Mouse (Mus musculus) cerebellum, postnatal 14 days (tissue): Measurements from ENCODE around the gene Pnlip.
A peak's percentile ranks its signal among the peaks of the same experiment; 100 is the strongest.

ENCODE experiments used
- DNase-seq, 2 experiments: peaks; one replicate each; pipeline ENCODE4 v3.0.0; 2021; ENCODE audit warnings: mixed read lengths in 2 of 2

Pnlip gene

DNA sequence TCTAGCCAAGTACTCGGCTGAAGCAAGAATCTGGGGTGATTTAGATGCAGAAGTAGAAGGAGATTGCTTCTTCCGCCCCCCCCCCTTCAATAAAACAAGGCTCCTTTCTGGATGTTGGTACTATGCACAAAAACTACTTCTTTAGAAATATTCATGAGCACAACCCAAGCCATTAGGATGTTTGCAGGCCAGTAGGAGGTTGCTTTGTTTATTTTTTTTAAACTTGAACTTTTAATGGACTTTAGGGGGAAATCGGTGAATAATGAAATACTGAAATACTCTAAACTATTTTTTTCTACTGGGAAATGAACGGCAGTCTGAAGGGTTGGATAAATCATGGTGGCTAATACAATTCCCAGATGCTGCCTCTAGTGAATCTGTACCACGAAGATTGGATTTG, at the start of gene Pnlip:
Gene Pnlip (plus strand): TSS at position 301 of the 400 bp plus-strand sequence.
- no peak for DNase-seq

DNA sequence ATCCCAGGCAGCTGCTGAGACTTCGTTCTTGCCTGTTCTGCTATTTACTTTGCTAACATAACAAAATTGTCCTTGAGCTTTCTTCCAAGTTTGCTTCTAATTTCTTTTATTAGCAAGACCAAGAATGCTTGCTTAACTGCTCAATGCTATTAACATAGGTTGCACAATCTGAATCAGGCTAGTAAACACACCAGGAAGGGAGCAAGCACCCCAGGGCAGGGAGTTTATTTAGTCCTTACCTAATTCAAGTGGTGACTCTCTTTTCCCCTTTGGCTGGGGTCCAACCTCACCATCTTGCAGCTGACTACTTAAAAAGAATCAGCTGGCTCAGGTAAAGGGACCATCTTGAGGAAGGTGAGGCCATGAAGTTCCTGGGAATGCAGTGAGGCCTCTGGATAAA, 42.6 kb upstream of the Pnlip start:
- DNase-seq: no peak

DNA sequence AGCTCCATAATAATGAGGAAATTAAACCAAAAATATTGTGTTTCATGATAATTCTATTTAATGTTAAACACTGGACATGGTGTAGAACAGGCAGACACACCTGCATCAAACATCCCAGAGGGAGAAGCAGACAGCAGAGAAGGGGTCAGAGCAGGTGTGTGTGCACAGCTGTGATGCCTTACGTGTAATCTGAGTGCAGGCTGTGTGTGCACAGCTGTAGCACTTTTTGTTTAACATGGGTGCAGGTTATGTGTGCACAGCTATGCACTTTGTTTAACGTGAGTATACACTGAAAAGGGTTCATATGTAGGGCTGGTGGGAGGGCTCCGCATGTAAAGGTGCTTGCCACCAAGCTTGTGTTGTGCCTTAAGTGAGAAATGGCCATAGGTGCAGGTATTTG, 39.6 kb upstream of the Pnlip start:
- no peak for DNase-seq

DNA sequence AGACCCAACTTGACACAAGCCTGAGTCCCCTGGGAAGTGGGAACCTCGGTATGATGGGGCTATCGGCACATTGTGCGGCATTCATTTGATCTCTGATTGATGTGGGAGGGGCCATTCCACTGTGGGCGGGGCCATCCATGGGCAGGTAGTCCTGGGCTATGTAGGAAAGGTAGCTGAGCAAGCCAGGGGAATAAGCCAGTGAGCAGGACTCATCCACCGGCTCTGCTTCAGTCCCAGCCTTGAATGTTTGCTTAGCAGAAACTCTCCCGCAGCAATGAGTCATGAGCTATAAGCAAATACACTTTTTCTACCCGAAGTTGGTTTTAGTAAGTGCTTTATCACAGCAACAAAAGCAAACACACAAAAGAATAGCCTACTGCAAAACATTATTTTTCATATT, 35.7 kb upstream of the Pnlip start:
- no peak for DNase-seq

DNA sequence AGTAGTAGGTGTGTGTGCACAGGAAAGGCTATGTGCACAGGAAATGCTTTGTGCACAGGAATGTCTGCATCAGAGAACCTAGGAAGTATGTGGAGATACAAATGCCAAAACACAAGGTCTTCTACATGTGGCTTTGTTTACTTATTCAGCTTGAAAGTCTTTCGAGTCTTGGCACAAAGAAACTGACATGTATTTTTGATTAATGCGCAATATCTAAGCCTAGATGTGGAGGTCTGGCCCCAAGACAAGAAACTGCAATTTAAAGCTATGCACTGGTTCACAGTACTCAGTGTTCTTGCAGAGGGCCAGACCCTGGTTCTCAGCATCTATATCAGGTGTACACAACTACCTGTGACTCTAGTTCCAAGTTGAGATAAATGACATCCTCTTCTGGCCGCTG, 31.6 kb upstream of the Pnlip start:
- no peak for DNase-seq

DNA sequence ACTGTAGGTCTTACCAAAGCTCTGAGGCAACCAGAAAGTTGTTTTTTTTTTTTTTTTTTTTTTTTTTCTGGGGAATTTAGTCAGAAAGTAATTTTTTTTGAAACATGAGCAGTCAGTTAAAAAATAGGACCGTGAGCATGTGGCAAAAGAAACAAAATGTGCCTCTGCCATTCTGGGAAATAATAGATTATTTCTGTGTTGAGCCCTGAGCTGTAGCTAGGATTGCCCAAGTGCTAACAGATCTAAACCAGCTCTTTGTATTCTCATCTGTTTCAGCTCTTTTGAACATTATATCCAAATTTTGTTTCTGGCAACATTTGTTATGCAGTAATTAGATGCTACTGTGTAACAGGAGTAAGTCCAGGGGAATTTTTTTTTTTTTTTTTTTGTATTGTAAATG, 30.7 kb upstream of the Pnlip start:
- DNase-seq: no peak

DNA sequence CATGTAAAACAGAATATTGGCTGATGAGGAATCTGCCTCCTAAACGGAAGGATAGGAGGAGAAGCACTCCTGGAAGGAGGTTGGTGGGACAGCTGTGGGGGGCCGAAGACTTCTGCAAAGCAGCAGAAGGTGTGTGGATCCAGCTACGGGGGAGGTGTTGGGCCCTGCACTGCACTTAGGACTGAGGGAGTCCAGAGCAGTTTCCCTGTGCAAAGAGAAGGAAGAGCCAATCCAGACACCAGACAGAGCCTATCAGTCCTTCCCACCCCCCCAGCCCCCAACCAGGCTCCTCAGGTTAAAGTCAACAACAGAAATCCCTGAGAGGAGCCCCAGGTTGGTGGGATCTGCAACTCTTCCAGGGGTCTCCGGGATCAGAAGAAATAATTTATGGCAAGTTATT, 27.5 kb upstream of the Pnlip start:
- no peak for DNase-seq

DNA sequence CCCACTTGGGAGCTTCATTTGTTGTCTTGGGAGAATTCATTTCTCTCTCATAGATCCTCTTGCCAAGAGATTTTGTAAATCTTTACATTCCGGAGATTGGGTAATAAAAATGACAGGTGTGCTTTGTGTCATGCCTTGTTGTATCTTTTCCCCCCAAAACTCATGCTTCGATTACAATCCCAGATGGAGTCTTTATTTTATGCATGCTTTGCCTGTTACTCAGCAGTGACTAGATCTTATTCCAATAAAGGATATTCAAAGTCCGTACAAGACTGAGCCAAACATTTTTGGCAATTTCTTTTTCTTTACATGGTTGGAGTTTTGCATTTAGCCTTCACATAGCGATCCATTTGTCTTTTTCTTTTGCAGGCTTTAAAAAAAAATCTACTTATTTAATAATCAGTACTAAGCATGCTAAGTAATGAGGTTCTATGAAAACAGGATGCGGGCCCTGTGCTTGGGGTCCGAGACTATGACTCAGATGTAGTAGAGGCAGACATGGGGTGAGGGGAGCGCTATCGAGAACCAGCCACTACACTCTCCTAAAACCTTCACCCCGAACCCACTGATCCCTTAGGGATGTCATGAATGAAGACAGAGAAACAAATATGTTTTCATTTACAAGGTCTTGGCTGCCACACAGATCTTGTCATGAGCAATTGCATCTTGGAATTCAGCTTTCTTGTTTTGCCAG, 26.9 kb upstream of the Pnlip start:
- DNase-seq: no peak

DNA sequence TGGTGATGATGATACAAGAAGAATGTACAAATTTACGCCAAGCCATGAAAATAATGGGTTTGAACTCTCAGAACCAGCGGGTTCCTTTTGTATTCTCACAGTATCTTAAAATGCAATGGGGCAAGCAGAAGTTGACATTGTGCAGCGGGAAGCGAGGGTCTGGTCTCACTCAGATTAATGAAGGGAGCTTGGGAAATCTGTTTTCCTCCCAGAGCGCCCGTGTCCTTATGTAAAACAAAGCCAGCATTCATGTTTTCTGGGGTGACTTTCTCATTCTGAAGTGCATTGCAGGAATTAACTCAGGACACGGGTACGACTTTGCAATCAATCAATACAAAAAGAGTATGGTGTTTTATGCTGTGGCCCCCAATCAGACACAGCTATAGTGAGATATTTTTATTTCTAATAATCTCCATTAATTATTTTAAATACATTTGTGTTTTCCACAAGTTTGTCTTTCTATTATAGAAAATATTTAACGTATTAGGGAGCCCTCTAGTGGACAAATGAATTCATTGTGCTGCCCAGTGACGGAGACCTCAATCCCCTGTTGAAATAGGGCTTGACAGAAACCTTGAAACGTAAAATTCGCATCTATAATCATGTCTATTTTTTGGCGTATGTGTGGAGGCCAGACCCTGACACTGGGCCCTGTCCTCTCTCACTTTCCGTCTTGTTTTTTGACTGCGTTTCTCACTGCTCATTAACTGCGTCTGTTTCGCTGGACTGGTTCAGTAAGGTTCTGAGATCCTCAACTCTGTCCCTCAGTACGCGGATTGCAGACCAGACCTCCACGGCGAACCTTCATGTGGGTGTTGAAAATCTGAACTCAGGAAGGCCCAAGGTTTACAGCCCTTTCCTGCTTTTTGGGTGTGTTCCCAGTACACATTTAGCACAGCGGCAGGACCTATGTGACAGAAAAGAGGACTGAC, 24.6 kb upstream of the Pnlip start:
- peak; percentile 20 to 52 for DNase-seq

DNA sequence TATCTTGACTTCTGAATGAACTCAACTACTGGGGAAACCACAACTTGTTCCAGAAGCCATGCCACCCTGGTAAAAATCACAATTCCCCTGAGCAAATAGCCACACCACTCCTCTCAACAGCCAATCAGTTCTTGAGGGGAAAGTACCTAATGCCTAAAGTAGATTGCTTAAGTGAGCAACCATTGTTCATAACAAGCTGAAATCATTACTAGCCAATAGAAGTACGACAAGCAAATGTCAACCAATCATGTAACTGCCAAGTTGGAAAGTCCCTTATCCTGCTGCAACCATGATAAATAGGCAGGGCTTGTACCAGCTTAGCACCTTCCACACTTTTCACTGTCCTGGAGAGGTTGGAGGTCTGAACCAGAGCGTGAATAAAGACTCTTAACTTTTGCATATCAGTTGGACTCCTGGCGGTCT, 22.9 kb upstream of the Pnlip start:
- DNase-seq: no peak

DNA sequence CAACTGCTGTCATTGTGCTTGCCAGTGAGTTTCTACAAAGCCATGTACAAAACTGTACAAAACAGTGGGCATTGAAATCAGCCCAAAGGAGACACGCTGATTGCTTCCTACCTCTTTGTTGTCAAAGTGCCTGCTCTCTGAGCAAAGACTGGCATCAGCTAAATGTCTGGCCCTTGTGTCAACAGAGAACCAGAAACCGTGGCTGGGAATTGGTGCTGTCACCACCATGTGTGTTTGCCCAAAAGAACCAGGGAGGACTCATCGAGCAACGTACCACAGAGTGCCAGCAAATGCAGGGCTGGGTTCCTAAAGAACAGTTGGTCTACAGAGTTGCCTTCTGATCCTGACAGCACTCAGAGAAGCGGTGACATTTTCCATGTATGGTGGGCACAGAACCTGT, 2.3 kb upstream of the Pnlip start:
- no peak for DNase-seq

DNA sequence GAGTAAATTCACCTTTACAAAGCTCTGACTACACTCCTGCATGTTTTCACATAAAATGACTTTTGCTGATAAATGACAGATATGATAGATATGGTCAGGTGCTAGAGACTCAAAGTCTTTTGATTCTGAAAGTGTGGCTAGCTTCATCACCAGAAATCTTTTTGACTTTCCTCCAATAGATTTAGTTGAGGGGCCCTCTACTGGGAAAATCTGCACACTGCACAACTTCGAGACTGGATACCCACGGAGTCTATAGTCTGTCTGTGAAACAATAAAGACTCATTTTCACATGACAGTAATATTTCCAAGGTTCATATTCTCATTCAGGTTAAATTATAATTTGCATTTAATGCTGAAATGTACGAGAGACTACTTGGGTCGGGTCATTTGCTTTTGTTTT, 9.8 kb downstream of the Pnlip start:
- DNase-seq: peak; percentile 12 to 16

DNA sequence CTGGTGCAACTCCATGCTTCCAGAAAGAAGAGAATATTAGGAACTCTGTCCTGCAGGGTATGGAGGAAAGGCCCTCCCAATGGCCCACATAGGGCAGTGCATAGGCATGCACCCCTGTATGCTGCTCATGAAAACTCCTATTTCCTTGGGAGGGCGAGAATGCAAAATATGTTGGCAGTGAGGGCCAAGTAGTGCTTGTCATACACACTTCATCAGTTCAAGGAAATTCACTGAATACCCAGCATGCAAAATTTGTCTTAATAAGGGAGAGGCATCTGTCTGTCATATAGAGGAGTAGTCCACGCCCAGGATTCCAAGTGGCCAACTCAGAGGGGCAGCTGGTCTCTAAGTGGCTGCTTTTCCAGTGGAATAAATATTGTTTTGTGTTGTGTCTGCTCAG, 11.0 kb downstream of the Pnlip start:
- no peak for DNase-seq

DNA sequence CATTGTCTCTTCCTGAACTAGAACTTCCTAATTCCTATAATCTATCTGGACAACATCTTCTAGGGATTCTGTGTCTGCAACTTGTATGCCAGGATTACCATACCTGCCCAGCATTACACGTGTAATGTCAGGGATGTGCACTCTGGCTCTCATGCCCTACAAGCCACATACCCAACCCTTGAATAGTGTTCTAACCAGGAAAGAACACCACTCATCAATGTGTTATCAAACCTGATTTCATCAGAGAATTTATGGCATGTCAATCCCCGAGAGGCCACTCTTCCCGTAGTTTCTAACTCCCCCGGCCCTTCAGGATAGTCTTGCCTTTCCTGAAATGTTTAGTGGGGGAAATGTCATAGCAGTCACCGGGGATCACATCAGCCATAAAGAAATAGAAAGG, 12.6 kb downstream of the Pnlip start:
- no peak for DNase-seq

DNA sequence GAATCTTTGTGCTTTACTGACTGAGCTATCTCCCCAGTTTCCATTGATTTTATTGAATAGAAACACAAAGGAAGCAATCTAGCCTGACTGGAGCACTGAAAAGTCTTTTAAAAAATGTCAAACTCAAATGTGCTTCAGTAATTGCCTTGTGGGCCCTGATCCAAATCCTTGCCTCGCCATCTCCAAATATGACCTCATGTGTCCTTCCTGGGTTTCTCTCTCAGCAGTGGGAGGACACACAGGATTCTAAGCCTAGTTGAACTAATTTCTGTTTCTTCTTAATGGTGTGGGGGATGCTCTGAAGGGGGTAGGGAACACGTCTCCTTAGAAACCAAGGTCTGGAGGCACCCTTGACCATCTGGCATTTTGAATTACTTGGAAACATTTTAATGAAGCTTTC, 22.3 kb downstream of the Pnlip start:
- DNase-seq: peak; percentile 19 to 34

DNA sequence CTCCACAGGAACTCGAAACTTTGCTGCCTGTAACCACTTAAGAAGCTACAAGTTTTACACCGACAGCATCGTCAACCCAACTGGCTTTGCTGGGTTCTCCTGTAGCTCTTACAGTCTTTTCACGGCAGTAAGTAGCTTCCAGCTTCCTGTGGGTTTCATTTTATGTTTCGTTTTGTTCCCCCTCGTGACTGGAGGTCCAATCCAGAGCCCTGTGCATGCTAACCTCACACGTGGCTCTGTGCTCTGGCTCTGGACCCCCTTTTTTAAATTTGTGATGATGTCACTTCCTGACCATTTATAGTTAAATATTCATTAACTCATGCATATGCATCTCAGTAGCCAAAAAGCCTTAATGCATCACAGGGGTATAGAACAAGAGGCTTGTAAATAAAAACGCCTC, 24.8 kb downstream of the Pnlip start:
- no peak for DNase-seq

DNA sequence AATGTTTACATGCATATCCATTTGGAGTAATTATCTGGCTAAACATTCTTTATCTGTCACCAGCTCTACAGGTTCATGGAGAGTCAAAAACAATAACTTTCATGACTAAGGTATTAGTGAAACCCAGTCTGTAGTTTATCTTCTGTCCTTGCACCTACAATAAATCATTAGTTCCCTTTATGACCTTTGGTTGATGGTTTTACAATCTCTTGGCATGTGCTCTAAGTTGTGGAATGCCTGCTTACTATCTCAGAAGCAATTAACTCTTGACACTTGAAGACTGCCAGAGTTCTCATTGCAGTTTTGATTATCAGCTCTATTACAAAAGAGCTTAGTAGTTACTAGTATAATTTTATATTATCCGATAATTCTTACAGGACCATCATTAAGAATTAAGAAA, 36.6 kb downstream of the Pnlip start:
- no peak for DNase-seq

DNA sequence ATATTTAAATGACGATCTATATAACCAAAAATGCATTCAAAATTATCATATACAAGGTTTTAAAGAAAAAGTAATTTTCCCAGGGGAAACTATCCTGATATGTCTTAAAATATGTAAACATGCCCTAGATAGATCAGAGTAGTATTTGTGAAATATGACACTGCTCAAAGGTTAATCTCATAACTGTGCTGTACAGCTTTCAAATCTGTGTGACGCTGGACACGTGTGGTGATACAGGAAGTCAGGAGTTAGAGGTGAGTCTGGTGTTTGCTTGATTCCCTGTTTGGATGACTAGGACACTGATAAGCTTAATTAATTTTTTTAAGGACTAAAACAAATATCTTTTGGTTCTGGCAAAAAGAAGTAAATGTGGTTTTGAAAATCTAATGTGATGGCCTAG, 43.0 kb downstream of the Pnlip start:
- no peak for DNase-seq

DNA sequence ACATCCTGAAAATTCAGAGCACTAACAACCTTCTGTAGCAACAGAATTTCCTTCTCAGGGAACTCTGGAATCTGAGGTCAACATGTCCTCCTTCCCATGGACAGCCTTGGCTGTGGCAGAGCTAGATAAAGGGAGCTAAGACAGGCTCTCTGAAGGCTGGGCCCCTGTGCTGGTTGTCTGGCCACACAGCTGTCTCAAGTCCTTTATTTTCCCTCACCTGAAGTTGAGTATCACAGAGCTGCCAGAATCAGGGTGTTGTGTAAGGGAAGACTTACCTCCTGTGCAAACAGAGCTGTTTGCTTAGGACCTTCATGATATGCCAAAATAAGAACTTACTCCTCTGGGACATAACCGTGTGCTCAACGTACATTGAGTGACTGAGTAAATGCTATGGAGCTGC, 43.9 kb downstream of the Pnlip start:
- DNase-seq: no peak

DNA sequence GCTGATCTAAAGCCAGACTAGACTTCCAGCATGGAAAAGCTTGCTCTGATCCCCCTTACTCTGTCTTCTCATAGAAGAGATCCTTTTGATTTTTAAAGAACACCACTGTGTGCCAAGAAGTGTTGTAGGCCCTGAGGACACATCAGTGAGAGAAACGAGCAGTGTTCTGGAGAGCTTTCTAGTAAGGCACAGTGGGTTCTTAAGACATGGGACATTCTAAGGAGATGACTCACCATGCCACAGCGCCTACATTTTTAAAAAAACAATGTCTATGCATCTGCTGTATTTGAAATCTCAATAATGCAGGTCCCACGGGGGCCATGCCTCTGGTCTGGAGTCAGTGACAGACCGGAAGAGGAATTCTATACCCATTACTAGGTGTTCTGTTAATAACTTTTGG, 52.3 kb downstream of the Pnlip start:
- DNase-seq: no peak

DNA sequence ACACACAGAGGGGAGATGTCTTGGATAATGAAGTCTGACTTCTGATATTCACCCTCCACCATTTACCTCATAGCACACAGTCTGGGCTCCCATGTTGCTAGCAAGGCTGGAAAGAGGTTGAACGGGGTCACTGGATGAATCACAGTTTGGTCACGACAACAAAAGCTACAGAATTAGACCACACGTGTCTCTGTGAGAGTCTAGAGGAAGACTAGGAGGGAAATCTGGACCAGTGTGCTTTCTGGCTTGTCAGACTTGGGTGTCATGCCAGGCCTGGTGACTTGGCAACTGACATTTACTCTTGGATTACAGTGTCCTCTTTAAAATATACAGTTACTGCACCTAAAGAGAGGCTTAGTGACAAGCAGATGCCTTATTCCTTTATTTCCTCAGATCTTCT, 56.3 kb downstream of the Pnlip start:
- DNase-seq: no peak

DNA sequence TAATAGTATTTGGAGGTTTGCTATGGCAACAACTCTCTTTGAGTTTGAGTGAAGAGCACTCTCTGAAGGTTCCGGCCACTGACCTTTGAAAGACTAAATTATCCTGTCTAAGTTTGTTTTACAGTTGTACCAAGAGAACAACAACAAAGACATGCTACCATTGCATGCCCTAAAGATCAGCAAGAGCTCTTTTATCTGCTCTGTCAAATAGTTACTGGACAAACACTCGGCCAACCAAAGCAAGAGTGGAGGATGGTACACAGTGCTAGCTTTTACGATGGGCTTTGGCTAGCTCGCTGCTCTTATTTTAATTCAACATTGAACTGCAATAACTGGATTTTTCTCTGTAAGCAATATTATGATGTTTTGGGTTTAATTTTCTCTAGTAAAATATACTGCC, 65.6 kb downstream of the Pnlip start:
- DNase-seq: no peak

DNA sequence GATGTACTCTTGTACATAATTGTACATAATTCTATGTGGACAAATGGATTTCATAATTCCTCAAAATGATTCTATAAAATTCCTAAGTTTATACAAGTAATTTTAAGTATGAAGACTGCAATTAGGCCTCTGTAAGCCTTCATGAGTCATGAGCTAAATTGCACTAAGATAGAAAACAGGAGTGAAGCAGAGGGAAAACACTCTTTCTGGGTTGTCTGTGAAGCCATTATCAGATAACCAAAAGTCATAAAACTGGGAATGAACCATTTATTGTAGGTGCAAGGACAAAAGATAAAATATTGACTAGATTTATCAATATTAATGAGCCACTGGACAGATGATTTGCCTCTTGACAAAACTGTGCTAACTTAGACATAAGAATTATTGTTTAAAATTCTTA, 68.1 kb downstream of the Pnlip start:
- no peak for DNase-seq

DNA sequence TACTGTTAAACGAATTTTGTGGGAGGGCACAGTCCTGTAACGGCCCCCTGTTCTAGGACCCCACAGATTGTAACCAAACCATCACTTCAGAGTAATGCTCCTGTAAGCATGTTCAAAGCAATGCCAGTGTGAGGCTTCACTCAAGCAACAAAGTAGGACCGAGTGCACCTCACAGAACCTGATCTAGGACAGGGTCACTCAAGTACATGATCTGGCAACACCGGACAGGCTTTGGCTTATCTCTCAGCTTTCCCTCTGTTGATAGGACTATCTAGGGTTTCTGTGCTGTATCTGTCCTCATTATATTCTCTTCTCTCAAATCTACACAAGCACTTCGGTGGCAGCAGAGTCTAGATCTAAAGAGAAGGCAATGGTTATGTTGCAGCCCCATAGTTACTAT, 74.3 kb downstream of the Pnlip start:
- DNase-seq: no peak
